Mouse (Mus musculus): ENCODE data around the gene Lrmp.

Gene Lrmp

GRCm38 (mm10) chr6:145115476-145116097 lies at the start of gene Lrmp:
Lrmp (plus strand) TSS chr6:145115653.
- CTCF ChIA-PET: interaction anchor here (0.5 to 1.0 kb wide), 2 partner anchors 13 to 27 kb away, joined by 4 to 5 read pairs; no protein-coding TSS in a partner anchor

- CTCF ChIA-PET: no interaction called here
Measured at GRCm38 (mm10) chr6:145066416-145066815, 49.0 kb upstream of the Lrmp start.

GRCm38 (mm10) chr6:145067679-145068078 lies 47.8 kb upstream of the Lrmp start:
- CTCF ChIA-PET: no interaction called here

- CTCF ChIA-PET: no interaction called here
Measured at GRCm38 (mm10) chr6:145069397-145069796, 46.1 kb upstream of the Lrmp start.

GRCm38 (mm10) chr6:145069921-145070320 lies 45.5 kb upstream of the Lrmp start:
- CTCF ChIA-PET: interaction anchor here (0.6 kb wide), 1 partner anchor 74 kb away, joined by 3 read pairs; no protein-coding TSS in a partner anchor

- CTCF ChIA-PET: no interaction called here
Measured at GRCm38 (mm10) chr6:145074461-145074860, 41.0 kb upstream of the Lrmp start.

- CTCF ChIA-PET: interaction anchor here (0.6 kb wide), 1 partner anchor 466 kb away, joined by 3 read pairs; no protein-coding TSS in a partner anchor
Measured at GRCm38 (mm10) chr6:145075088-145075547, 40.3 kb upstream of the Lrmp start.

GRCm38 (mm10) chr6:145075548-145076224 lies 39.8 kb upstream of the Lrmp start, which contains the start of gene Bcat1:
Bcat1 (minus strand) TSS chr6:145076184.
- CTCF ChIA-PET: interaction anchor here (0.6 kb wide), 1 partner anchor 466 kb away, joined by 3 read pairs; no protein-coding TSS in a partner anchor

GRCm38 (mm10) chr6:145076286-145076685 lies 39.2 kb upstream of the Lrmp start:
- CTCF ChIA-PET: no interaction called here

GRCm38 (mm10) chr6:145079087-145079759 lies 36.2 kb upstream of the Lrmp start:
- CTCF ChIA-PET: no interaction called here

- CTCF ChIA-PET: interaction anchor here (0.6 kb wide), 1 partner anchor 266 kb away, joined by 3 read pairs; no protein-coding TSS in a partner anchor
Measured at GRCm38 (mm10) chr6:145081721-145082120, 33.7 kb upstream of the Lrmp start.

- CTCF ChIA-PET: interaction anchor here (0.6 kb wide), 2 partner anchors 44 to 761 kb away, joined by 5 to 14 read pairs; no protein-coding TSS in a partner anchor
Measured at GRCm38 (mm10) chr6:145084343-145085117, 30.9 kb upstream of the Lrmp start.

- CTCF ChIA-PET: interaction anchor here (0.5 to 1.6 kb wide), 7 partner anchors 15 to 671 kb away, joined by 3 to 8 read pairs (median 4); partner anchors contain the start of gene Lrmp
Measured at GRCm38 (mm10) chr6:145088451-145089113, 26.9 kb upstream of the Lrmp start.

GRCm38 (mm10) chr6:145089373-145089772 lies 26.1 kb upstream of the Lrmp start:
- CTCF ChIA-PET: interaction anchor here (0.7 to 1.6 kb wide), 4 partner anchors 9 to 98 kb away, joined by 4 to 11 read pairs (median 5); partner anchors contain the start of gene Lrmp

GRCm38 (mm10) chr6:145090201-145090863 lies 25.1 kb upstream of the Lrmp start:
- CTCF ChIA-PET: interaction anchor here (0.7 to 1.0 kb wide), 2 partner anchors 35 to 63 kb away, joined by 3 to 11 read pairs; no protein-coding TSS in a partner anchor

GRCm38 (mm10) chr6:145090928-145091327 lies 24.5 kb upstream of the Lrmp start:
- CTCF ChIA-PET: no interaction called here

GRCm38 (mm10) chr6:145091998-145092397 lies 23.5 kb upstream of the Lrmp start:
- CTCF ChIA-PET: interaction anchor here (0.7 kb wide), 1 partner anchor 138 kb away, joined by 6 read pairs; no protein-coding TSS in a partner anchor

GRCm38 (mm10) chr6:145093038-145093622 lies 22.3 kb upstream of the Lrmp start:
- CTCF ChIA-PET: interaction anchor here (0.6 kb wide), 3 partner anchors 71 to 1577 kb away, joined by 3 read pairs; no protein-coding TSS in a partner anchor

GRCm38 (mm10) chr6:145094431-145094830 lies 21.0 kb upstream of the Lrmp start:
- CTCF ChIA-PET: no interaction called here
